Mouse (Mus musculus): ENCODE measurements around the gene Dohh.

The Dohh gene

GRCm38 (mm10) chr10:81383802-81384604, at the start of gene Dohh, which contains the start of gene Gm48551:
Dohh (plus strand) TSS chr10:81384428.
Gm48551 (plus strand) TSS chr10:81384466.
- DNase-seq: peak; percentile 97

- DNase-seq: no peak
Observed at GRCm38 (mm10) chr10:81335393-81336340, 48.6 kb upstream of the Dohh start.

DNA sequence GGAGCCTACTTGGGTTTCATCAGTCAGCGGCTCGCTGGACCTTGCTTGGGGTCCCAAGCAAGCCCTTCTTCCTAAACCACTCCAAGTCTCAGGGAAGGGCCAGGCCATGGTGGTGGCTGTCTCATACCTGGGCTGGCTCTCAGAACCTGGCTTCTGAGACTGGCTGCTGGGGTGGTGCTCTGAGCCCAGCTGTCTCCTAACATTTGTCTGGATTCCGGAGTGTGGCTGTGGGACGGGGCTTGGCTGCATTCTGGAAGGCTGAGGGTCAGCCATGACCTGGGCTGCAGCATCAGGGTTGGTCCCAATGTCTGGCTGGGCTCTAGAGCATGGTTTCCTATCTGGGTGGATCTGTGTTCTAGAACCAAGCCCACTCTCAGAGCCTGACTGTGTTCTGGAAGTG, 47.7 kb upstream of the Dohh start:
- DNase-seq: no peak

DNA sequence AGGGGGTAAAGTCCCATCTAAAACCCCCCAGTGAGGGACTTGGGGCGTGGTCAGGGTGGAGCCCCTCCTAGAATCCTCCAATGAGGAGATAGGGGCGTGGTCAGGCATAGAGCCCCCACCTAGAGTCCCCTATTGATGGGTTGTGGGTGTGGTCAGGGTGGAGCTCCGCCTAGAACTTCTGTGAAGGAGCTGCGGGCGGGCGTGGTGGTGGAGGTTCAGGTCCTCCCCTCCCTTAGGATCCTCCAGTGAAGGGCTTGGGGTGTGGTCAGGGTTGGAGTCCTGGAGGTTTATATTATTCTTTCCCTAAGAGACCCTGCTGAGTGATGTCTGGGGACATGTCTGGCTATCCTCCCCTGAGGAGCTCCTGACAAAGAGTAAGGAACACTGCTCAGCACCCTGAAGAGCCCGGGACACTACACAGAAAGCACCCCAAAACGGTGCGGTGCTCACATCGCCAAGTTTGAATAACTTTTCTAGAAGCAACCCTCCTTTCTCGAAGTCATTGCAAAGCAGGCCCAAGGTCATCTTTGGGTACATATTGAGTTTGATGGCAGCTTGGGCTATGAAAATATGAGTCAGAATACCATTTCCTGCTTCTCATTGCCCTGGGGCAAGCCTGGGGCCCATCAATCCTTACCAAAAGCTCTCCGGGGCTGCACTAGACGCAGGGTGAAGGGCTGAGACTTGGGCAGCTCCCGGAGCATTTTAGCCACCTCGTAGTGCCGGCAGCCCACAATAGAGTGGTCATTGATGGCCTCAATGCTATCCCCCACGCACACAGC, 43.5 kb upstream of the Dohh start:
- no peak for DNase-seq

- DNase-seq: peak; percentile 87
Observed at GRCm38 (mm10) chr10:81341333-81341949, 42.8 kb upstream of the Dohh start.

DNA sequence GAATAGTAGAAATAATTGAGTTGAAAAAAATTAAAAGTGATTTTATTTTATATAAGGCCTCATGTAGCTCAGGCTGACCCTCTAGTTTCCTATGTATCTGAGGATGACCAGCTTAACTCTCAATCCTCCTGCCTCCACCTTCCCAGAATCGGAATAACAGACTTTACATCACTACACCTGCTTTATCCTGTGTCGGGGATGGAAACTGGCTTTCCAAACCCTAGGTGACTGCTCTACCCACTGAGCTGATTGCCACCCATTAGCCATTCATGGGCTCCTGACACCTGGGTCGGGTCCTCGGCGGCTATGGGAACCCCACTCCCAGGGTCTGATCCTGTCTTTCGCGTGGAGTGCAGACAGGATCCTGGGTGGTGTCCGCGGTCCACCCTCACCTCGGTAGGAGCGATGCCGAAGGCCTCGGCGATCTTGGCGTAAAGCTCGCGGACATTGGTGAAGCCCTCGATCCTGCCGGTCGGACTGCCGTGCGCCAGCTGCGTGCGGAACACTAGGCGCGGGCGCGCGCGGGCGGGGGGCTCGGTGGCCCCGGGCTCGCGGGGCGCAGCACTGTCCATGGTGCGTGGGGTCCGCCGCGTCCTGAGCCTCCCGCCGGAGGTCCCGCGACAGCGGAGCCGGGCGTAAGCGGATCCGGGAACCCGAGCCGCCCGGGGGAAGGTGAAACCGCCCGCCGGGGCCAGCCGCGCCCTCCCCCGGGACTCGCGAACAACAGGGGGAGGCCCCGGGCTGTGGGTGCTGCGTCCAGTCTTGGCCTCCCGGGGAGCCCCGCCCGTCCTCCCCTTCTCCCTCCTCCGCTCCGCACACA, 41.3 kb upstream of the Dohh start, which contains the start of gene Gipc3:
Gipc3 (minus strand) TSS at position 581 of the 820 bp plus-strand sequence.
- DNase-seq: peak; percentile 32

- no peak for DNase-seq
Observed at GRCm38 (mm10) chr10:81344421-81345161, 39.6 kb upstream of the Dohh start.

DNA sequence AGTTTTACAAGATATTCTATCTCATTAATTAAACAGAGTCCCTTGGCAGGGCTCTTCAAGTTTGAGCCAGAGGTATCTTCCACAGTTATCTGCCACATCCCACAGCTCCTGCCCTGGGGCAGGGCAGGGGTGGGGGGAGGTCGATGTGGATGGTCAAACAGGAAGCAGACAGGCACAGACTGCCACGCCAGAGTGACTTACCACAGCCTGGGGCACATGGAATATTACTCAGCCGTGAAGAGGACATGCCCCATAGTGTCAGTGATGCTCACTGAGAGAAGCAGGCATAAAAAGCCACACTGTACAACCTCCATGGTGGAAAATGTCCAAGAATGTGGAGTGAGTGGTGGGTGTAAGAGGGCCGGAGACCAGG, 39.1 kb upstream of the Dohh start:
- no peak for DNase-seq

GRCm38 (mm10) chr10:81346453-81347067, 37.7 kb upstream of the Dohh start:
- peak; percentile 49 for DNase-seq

GRCm38 (mm10) chr10:81349146-81349545, 35.1 kb upstream of the Dohh start:
- peak; percentile 44 for DNase-seq

DNA sequence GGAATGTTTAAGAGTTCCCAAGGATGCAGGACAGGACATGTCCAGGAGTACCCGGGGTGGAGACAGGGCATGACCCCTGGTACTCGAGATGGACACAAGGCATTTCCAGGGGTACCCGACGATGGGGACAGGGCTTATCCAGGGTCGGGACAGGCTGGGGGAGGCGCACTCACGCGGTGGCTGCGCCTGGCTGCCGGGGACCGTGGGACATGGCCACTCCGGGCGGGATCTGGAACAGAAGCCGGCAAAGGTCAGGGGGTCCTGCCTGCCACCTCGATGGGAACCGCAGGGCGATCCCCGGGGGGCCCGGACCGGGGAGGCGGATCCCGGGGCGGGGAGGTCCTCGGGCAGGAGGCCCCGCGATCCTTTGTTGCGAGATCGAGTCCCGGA, 34.3 kb upstream of the Dohh start:
- DNase-seq: no peak

DNA sequence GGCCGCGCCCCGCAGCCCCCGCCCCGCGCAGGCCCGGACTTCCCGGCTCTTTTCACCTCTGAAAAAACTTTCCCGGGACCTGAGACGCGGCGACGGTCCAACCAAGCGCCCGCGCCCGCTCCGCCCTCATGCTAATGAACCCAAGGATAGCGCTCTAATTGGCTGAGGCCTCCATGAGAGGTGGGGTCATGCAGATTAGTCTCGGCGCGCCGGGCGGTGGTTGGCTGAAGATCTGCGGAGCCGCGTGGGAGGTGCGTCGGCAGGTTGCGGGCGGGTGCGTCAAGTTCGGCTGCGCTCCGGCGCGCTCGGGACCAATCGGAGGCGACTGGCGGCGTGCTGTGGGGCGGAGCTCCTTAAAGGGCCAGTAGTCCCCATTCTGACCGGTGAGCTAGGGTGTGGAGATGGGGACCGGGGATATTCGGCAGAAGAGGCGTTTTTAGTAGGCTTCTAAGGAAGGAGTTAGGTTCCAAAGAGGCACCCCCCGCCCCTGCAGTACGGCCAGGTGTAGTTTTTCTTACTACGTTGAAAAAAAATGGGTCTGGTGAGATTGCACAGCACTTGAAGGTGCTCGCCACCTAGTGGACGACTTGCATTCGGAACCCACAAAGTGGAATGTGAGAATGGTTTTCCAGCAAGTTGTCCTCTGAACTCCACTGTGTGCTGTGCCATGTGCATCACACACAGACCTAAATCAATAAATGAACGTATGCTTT, 33.7 kb upstream of the Dohh start, which contains the start of gene Hmg20b:
Hmg20b (minus strand) TSS at position 130 of the 713 bp plus-strand sequence.
- DNase-seq: peak; percentile 99

GRCm38 (mm10) chr10:81351678-81352291, 32.4 kb upstream of the Dohh start:
- DNase-seq: peak; percentile 81

DNA sequence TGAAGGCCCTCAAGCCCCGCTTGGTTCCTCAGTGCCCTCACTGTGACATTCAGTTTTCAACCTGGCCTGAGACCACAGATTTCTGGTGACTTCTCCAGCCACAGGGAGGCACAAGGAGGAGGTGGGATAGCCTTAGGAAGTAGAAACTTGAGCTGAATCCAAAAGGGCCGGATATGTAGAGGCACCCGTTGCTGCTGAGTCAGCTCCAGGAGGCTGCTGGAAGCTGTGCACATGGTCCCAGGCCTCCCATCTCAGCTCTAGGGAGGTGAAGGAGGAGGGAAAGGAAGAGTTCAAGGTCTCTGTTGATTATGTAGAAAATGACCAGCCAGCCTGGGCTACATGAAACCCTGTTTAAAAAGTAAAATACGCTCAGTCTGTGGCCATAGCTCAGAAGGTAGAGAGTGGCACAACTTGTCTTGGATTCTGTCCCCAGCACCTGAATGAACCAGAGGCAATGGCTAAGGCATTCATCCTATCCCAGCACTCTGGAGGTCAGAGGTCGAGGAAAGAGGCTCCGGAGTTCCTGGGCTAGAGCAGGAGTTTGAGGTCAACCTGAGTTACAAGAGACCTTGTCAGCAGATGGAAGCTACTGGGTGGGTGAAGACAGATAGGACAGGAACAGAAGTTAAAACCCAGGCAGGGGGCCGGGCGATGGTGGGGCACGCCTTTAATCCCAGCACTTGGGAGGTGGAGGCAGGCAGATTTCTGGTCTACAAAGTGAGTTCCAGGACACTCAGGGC, 29.3 kb upstream of the Dohh start:
- no peak for DNase-seq

GRCm38 (mm10) chr10:81355533-81355932, 28.7 kb upstream of the Dohh start:
- no peak for DNase-seq

- DNase-seq: no peak
Observed at GRCm38 (mm10) chr10:81356352-81356990, 27.8 kb upstream of the Dohh start.

DNA sequence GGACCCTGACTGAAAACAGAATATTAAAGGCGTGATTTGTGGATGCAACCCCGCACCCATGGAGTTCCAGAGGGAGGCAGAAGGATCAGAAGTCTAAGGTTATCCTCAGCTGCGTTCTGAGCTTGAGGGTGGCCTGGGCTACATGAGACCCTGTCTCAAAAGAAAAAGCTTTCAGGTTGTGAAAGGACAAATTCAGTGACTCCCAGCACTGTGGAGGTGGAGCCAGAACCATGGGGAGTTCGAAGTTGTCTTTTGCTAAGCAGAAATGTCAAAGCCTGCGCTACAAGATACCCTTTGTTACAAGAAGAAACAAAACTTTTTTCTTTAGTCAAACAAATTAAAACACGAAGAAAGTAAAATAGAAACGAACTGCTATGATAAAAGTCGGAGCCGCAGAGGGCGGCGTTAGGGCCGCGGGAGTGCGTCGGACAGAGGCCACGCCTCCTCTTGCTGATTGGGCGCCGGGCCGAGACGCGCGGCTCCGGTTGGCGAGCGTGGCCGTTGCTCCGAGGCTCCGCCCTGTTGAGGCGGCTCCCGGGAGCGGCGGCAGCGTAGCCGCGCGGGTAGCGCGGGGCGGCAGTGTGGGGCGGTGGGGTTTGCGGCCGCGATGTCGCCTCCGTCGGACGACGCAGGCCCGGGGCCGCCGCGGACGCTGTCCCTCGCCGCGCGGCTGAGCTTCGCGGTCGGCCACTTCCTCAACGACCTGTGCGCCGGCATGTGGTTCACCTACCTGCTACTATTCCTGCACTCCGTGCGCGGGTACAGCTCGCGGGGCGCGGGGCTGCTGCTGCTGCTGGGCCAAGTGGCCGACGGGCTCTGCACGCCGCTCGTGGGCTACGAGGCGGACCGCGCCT, 27.0 kb upstream of the Dohh start, which contains the start of gene Mfsd12:
Mfsd12 (plus strand) TSS at position 501 of the 854 bp plus-strand sequence.
- peak; percentile 93 for DNase-seq

All from thymus, postnatal 14 days (tissue).